ENCODE assay signal across 34 mouse cellular contexts in the genomic region with DNA sequence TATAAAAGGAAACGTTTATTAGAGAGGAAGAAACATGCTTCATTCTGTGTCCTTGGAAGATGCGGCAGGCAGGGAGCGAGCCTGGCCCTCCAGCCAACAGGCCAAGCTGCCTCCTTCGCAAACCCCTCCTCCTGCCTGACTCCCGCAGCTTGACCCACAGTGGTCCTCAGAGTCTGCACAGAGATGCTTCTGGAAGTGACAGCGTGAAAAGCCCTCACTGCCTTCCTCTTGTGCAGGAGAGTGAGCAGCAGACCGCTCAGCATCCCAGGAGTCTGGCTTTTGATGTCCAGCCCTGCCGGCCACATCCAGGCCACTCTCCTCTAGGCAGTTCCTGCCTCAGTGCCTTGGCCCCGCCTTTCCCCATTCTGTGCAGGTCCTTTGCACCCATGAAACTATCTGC. TPM values are rescaled to one million over a fixed set of nuclear protein-coding genes. Genes with fewer than 3 reads are reported as not detected.
A peak's percentile ranks its signal among the peaks of the same experiment; 100 is the strongest.
DNase-seq lines count a peak whose midpoint lies in the region; TF ChIP-seq lines count a peak whose summit lies in the region.
"Had no signal": no experiment of that assay in that cellular context is flagged by ENCODE, and none has a peak within 500 bp of the region (broad histone marks: within the 10 kb centered on the region; RNA-seq: fewer than 3 reads in every experiment).

No protein-coding gene starts in this region.

- no peak for TF ChIP-seq CTCF in left cerebral cortex, adult 2 months (IDR thresholded peaks at IDR 0.05)
- no peak for TF ChIP-seq CTCF in E14TG2a.4 (conservative IDR thresholded peaks at IDR 0.05; ENCODE audit: low read length)
- TF ChIP-seq CTCF in cerebellum, adult 2 months (IDR thresholded peaks at IDR 0.05; ENCODE audit: borderline replicate concordance, insufficient read depth, low read depth, low read length), result no peak

- peaks cover 67% of the 10 kb centered on the region for H3K4me1 ChIP-seq in E14TG2a.4 (replicated peaks; ENCODE audit: low read depth, low read length)
- H3K4me1 ChIP-seq in cerebellum, adult 2 months (ENCODE audit: control insufficient read depth, insufficient read depth, low read length), result peaks cover 47% of the 10 kb centered on the region

- no peak for DNase-seq in left cerebral cortex, adult 2 months (ENCODE audit: extremely low spot score in 1 of 2, low spot score in 2 of 2)
- DNase-seq in left cerebral cortex, adult 8-10 months (ENCODE audit: low spot score in 2 of 2), result no peak
- peak; percentile 61 to 67 for DNase-seq in cerebellum, adult 2 months
- peak; percentile 54 for DNase-seq in cerebellum, postnatal 36 days
- no peak for DNase-seq in urinary bladder, adult 2 months (ENCODE audit: low spot score)
- DNase-seq in spleen, postnatal 36 days (ENCODE audit: low spot score in 2 of 2), result no peak
- DNase-seq: adrenal gland, adult 8-10 months; B cell, adult 2 months; gastrocnemius, adult 2 months; kidney, adult 18-20 months; kidney, postnatal 10 days; thymus, adult 2 months; thymus, postnatal 4 days had no signal

- WGBS in cerebellum, adult 2 months, result 16% methylated on average over 9 of the region's 9 CpGs

- no peak overlapping the region for H3K4me3 ChIP-seq in left cerebral cortex, adult 2 months
- peak overlapping the region; percentile 41; the same call in 1 of the 2 replicates for H3K4me3 ChIP-seq in E14TG2a.4 (replicated peaks; ENCODE audit: low read length)
- H3K4me3 ChIP-seq in cerebellum, adult 2 months (replicated peaks; ENCODE audit: insufficient read depth, low read depth, low read length), result no peak overlapping the region
- H3K4me3 ChIP-seq: forebrain, embryonic 13.5 days; gastrocnemius, adult 2 months had no signal

- TF ChIP-seq POLR2A in cerebellum, adult 2 months (IDR thresholded peaks at IDR 0.05; ENCODE audit: borderline replicate concordance, insufficient read depth, low read length), result no peak

- no peaks in the 10 kb centered on the region for H3K36me3 ChIP-seq in E14TG2a.4 (ENCODE audit: insufficient read depth, low read length)

- H3K27ac ChIP-seq in left cerebral cortex, adult 2 months, result peak overlapping the region; percentile 53; the same call in 1 of the 2 replicates
- H3K27ac ChIP-seq in cerebellum, adult 2 months (ENCODE audit: insufficient read depth, low read length), result peak overlapping the region; percentile 21
- H3K27ac ChIP-seq: forebrain, embryonic 13.5 days; gastrocnemius, adult 2 months; macrophage had no signal

- intact Hi-C loops in left cerebral cortex, adult 2 months (cut with DNase I), result no loop called here

- H3K9me3 ChIP-seq in E14TG2a.4 (ENCODE audit: low read length), result no peaks in the 10 kb centered on the region
- H3K9me3 ChIP-seq: forebrain, embryonic 13.5 days had no signal

- H3K27me3 ChIP-seq in E14TG2a.4 (ENCODE audit: insufficient read depth, low read length), result peaks cover 13% of the 10 kb centered on the region
- no peaks in the 10 kb centered on the region for H3K27me3 ChIP-seq in cerebellum, adult 2 months (ENCODE audit: control insufficient read depth, insufficient read depth, low read length)

RNA-seq across cellular contexts. Expression of gene Sgsm1, which starts 11.2 kb away (rescaled TPM):
- 100 to 1,000 TPM; 175 to 185 TPM for total RNA-seq in left cerebral cortex, adult 2 months (2021)
- 100 to 1,000 TPM in 3 of 4 experiments, 10 to 100 TPM in 1; 84.7 to 123 (median 111) TPM for total RNA-seq in left cerebral cortex, adult 8-10 months (2022)
- 73.9 and 77.7 TPM in 2 replicates for polyA plus RNA-seq in cerebellum, adult 2 months (2012; rRNA removed)
- polyA plus RNA-seq in urinary bladder, adult 2 months (2012; rRNA removed), result 5.3 and 5.6 TPM in 2 replicates
- polyA plus RNA-seq: activated CD4-positive, CD25-positive, alpha-beta regulatory T cell, adult 4 months; macrophage had no signal

RNA-seq across cellular contexts. Expression of gene Aym1, which starts 57.7 kb away (rescaled TPM):
- not detected for total RNA-seq in left cerebral cortex, adult 2 months (2021)
- total RNA-seq in left cerebral cortex, adult 8-10 months (2022), result not detected
- not detected in 2 replicates for polyA plus RNA-seq in cerebellum, adult 2 months (2012; rRNA removed)
- not detected in 2 replicates for polyA plus RNA-seq in urinary bladder, adult 2 months (2012; rRNA removed)
- total RNA-seq: adrenal gland, adult 8-10 months; gastrocnemius, adult 2 months; hematopoietic stem cell, adult 5-6 weeks; layer of hippocampus, adult 18-20 months; layer of hippocampus, postnatal 14 days; left cerebral cortex, postnatal 10 days; liver, adult 2 months had no signal
- polyA plus RNA-seq: activated CD4-positive, CD25-positive, alpha-beta regulatory T cell, adult 4 months; embryonic facial prominence, embryonic 14.5 days; forebrain, embryonic 13.5 days; frontal cortex, adult 2 months; gonadal fat pad, adult 2 months; heart, embryonic 11.5 days; heart, postnatal 0 days; hindbrain, embryonic 16.5 days; limb, embryonic 11.5 days; liver, adult 2 months; liver, embryonic 16.5 days; lung, embryonic 16.5 days; macrophage; neural tube, embryonic 14.5 days; spleen, adult 2 months; stomach, embryonic 14.5 days; thymus, adult 2 months had no signal

Comparison
In these comparisons a context has a peak if more than half of its experiments do, and no peak if none do; other contexts are left out.
1. DNase-seq: peak in cerebellum, adult 2 months (2 of 2) and cerebellum, postnatal 36 days (2 of 2); none in left cerebral cortex, adult 2 months (0 of 2), left cerebral cortex, adult 8-10 months (0 of 2), urinary bladder, adult 2 months (single experiment) and spleen, postnatal 36 days (0 of 2).